ENCODE assay signal across 9 mouse cellular contexts in the genomic region with DNA sequence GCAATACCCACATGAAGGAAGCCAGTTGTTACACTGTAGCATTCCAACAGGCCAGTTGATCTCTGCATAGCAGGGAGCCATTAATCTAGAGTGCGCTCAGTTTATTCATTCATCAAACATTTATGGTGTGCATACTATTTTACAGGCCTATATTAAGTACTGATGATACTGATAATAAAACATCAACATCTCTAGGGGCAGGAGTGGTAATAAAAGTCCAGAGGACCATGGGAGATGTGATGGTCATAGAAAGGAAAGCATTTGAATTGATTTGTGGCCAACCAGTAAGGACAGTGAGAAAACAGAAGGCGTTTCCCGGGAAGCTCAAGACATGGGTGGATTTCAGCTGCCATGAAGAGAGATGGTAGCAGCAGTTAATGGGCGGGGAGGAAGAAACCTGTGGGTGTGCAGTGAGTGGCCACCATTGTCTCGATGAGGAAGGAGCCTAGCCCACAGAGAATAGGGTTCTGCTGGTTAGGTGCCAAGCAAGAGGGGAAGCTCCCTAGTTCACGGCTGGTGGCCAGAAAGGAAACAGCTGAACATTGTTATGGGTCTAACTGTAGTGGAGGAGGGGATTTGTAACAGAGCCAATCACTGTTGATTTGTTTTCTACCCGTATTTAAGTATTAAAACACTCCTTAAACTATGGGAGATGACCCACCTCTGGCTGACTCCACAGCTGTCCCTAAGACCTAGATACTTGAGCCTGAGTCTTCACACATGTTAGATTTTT.
DNase-seq lines count a peak whose midpoint lies in the region; ATAC-seq lines count a peak whose summit lies in the region.
"Had no signal": no experiment of that assay in that cellular context is flagged by ENCODE, and none has a peak within 500 bp of the region (broad histone marks: within the 10 kb centered on the region; RNA-seq: fewer than 3 reads in every experiment).

No protein-coding gene starts in this region.

- 64% methylated on average over 7 of the region's 7 CpGs for WGBS in heart, embryonic 13.5 days
- whole genome bisulfite sequencing in large intestine, adult 2 months, result 13% methylated on average over 7 of the region's 7 CpGs
- 85% methylated on average over 7 of the region's 7 CpGs for WGBS in midbrain, embryonic 15.5 days

- peak overlapping the region; percentile 46 for H3K27ac ChIP-seq in heart, embryonic 13.5 days (replicated peaks)
- no peak overlapping the region for H3K27ac ChIP-seq in midbrain, embryonic 15.5 days
- H3K27ac ChIP-seq: limb, embryonic 13.5 days had no signal

- H3K9ac ChIP-seq in heart, embryonic 13.5 days, result no peak overlapping the region
- no peak overlapping the region for H3K9ac ChIP-seq in midbrain, embryonic 15.5 days
- H3K9ac ChIP-seq: limb, embryonic 13.5 days had no signal

- no peaks in the 10 kb centered on the region for H3K27me3 ChIP-seq in heart, embryonic 13.5 days (replicated peaks)
- no peaks in the 10 kb centered on the region for H3K27me3 ChIP-seq in midbrain, embryonic 15.5 days (replicated peaks)
- H3K27me3 ChIP-seq: limb, embryonic 13.5 days had no signal

- H3K4me3 ChIP-seq in heart, embryonic 13.5 days, result no peak overlapping the region
- no peak overlapping the region for H3K4me3 ChIP-seq in midbrain, embryonic 15.5 days
- H3K4me3 ChIP-seq: limb, embryonic 13.5 days had no signal

- DNase-seq in urinary bladder, postnatal 14 days (ENCODE audit: low spot score), result peak; percentile 41
- no peak for DNase-seq in urinary bladder, adult 18-20 months (ENCODE audit: low spot score in 2 of 2)
- DNase-seq in large intestine, adult 2 months (ENCODE audit: low read depth, low spot score), result peak; percentile 24
- no peak for DNase-seq in layer of hippocampus, adult 8-10 months (ENCODE audit: low spot score in 2 of 2)
- DNase-seq in embryo, embryonic 10.5 days (ENCODE audit: low spot score), result no peak

- H3K4me1 ChIP-seq in heart, embryonic 13.5 days, result peaks cover 48% of the 10 kb centered on the region
- peaks cover 11% of the 10 kb centered on the region for H3K4me1 ChIP-seq in midbrain, embryonic 15.5 days

- no peak overlapping the region for H3K4me2 ChIP-seq in heart, embryonic 13.5 days
- no peak overlapping the region for H3K4me2 ChIP-seq in midbrain, embryonic 15.5 days
- H3K4me2 ChIP-seq: limb, embryonic 13.5 days had no signal

- H3K36me3 ChIP-seq in heart, embryonic 13.5 days, result peaks cover 6% of the 10 kb centered on the region; the same call in 1 of the 2 replicates
- H3K36me3 ChIP-seq in midbrain, embryonic 15.5 days (replicated peaks), result no peaks in the 10 kb centered on the region
- H3K36me3 ChIP-seq: limb, embryonic 13.5 days had no signal

- no peak for ATAC-seq in heart, embryonic 13.5 days (ENCODE audit: extremely low read depth, insufficient number of reproducible peaks, low FRiP score, low TSS enrichment)
- ATAC-seq in neutrophil, adult 5-6 weeks (ENCODE audit: extremely low read depth, insufficient number of reproducible peaks, low FRiP score, poor library complexity, severe bottlenecking), result peak; percentile 89
- no peak for ATAC-seq in midbrain, embryonic 15.5 days (replicated peaks)

- no peaks in the 10 kb centered on the region for H3K9me3 ChIP-seq in heart, embryonic 13.5 days
- no peaks in the 10 kb centered on the region for H3K9me3 ChIP-seq in midbrain, embryonic 15.5 days
- H3K9me3 ChIP-seq: limb, embryonic 13.5 days had no signal

Comparison
In these comparisons a context has a peak if more than half of its experiments do, and no peak if none do; other contexts are left out.
1. DNase-seq: peak in urinary bladder, postnatal 14 days (single experiment) and large intestine, adult 2 months (single experiment); none in urinary bladder, adult 18-20 months (0 of 2), layer of hippocampus, adult 8-10 months (0 of 2) and embryo, embryonic 10.5 days (single experiment).